Mouse (Mus musculus) kidney, adult 2 months (tissue): Measurements from ENCODE around the gene Larp1.

Experiments
- CTCF ChIP-seq: fragments of 200-500 bp; conservative IDR thresholded peaks from 2 replicates; pipeline ENCODE4 v1.5.1; 2011; ENCODE audit warnings: low read depth, mild to moderate bottlenecking, control low read depth, low read length, moderate library complexity, mixed read lengths; ENCODE audit not compliant: insufficient read depth, insufficient read length
- POLR2A ChIP-seq: fragments of 200-500 bp; IDR thresholded peaks from one replicate; pipeline ENCODE4 v1.6.1; 2011; ENCODE audit warnings: low read depth, low read length, control low read depth

DNA sequence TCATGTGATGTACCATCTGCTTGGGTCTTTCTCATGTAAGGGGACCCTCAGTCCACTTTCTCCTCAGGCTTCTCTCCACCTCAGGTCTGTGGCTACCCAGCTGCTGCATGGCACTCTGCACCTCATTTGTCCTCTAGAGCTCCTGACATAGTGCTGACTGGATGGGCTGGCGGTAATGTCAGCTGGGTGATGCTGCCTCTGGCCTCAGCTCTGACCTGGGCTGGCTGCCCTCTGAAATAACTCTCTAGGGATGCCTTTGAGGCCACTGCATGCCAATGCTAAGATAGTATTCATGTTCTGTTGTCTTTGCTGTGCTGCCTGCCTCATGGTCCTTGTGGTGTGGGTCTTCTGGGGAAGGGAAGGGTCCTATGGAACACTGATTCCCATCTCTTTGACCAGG is 31.2 kb upstream of the Larp1 start:
- TF ChIP-seq POLR2A (no peak), CTCF (no peak)
